Mouse (Mus musculus) hematopoietic stem cell, adult 5-6 weeks (primary cell): Measurements from ENCODE around the gene Sfta2. TPM values are rescaled to one million over a fixed set of nuclear protein-coding genes. Genes with fewer than 3 reads are reported as not detected.

ENCODE experiments used
- ATAC-seq, 2 experiments: fragments of 125-278 bp in 1 of 2; replicated peaks in 1 of 2; 2 replicates each; pipeline ENCODE4 v1.8.0; 2016 to 2017; ENCODE audit warnings: inconsistent platforms in 2 of 2, mild to moderate bottlenecking in 2 of 2, moderate number of reproducible peaks in 2 of 2, low read depth in 1 of 2, moderate TSS enrichment in 1 of 2; ENCODE audit not compliant: low FRiP score in 2 of 2, poor library complexity in 2 of 2, severe bottlenecking in 2 of 2, insufficient read depth in 1 of 2, low TSS enrichment in 1 of 2
- total RNA-seq: library from RNA; stranded (forward); fragments of 172-1452, 232-1000 nt; gene quantifications from 2 replicates; pipeline ENCODE4 v1.2.3, GENCODE M21; 2017

Sfta2 gene
- total RNA-seq, 1 experiment from 2014 or later = not detected

DNA sequence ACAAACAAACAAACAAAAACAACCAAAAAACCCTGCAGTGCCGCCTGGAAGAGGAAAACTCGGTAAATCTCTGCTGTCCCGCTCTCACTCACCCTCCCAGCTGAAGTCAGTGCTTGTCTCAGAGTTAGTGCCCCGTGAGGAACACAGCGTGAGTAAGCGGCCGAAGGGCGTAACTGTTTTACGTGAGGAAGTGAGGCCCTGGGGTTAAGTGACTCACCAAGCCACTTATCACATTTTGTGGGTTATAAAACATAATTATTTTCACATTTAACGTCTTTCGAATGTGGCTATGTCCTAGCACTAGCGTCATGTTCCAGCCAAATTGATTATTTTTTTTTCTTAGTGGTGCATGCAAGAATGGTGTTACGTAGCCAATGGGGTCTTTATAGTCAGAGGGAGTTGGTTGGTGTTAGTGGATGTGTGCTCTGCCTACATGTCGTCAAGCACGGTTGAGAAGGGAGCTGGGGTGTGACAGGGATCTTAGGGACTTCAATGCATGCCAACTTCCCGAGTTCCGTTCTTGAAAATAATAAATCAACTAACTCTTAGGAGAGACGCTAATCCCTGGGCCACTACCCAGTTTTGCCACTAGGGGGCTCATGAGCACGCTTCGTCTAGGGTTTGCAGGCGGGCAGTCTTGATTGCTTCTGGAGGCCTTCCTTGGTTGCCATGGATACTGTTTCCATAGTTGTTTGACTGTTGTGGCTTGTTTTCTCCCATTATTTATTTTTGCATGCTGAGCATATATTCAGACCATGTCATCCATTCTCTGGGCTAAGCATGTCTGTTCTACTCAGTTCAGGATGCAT is 10.7 kb upstream of the Sfta2 start:
- peak; percentile 73 to 75 for ATAC-seq

GRCm38 (mm10) chr17:35591219-35591578 is 10.2 kb upstream of the Sfta2 start:
- ATAC-seq = no peak

DNA sequence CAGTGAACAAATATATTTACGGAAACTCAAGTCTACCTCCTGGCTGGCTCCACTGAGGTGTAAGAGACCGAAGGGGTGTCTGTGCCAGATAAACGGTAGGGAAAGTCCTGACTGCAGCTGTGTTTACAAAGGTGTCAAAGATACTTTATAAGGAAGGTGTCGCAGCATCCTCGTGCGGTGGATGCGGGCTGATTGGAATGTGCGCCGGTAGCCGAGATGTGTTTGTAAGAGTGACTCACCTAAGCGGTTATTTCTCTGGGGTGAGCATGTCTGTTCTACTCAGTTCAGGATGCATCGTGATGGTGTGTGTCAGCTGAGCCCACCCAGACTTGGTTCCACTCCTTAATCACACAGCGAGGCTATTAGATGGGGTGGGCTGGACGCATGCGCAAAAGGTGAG is 9.6 kb upstream of the Sfta2 start:
- no peak for ATAC-seq

DNA sequence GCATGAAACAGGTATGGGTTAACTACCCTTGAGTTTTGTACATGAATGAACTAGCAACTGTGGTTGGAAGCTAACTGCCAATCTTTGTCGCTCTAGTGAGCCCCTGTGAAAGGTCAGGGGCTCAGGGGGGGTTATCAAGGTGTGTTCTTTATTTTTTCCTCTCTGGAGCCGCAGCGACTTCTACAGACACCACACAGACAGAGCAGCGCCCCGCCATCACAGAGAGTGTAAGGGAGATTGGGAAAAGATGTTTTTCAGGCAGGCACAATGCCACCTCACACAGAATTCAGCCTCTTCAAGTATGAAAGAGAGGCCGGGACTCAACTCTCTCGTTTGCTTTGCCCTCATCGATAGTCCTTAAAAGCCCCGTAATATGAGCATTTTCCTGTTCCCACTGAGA is 9.2 kb upstream of the Sfta2 start:
- ATAC-seq = no peak

- ATAC-seq = no peak
Observed at GRCm38 (mm10) chr17:35593786-35594185, 7.6 kb upstream of the Sfta2 start.

GRCm38 (mm10) chr17:35594456-35594855 is 6.9 kb upstream of the Sfta2 start:
- ATAC-seq = no peak

- ATAC-seq = no peak
Observed at GRCm38 (mm10) chr17:35597399-35597798, 4.0 kb upstream of the Sfta2 start.

DNA sequence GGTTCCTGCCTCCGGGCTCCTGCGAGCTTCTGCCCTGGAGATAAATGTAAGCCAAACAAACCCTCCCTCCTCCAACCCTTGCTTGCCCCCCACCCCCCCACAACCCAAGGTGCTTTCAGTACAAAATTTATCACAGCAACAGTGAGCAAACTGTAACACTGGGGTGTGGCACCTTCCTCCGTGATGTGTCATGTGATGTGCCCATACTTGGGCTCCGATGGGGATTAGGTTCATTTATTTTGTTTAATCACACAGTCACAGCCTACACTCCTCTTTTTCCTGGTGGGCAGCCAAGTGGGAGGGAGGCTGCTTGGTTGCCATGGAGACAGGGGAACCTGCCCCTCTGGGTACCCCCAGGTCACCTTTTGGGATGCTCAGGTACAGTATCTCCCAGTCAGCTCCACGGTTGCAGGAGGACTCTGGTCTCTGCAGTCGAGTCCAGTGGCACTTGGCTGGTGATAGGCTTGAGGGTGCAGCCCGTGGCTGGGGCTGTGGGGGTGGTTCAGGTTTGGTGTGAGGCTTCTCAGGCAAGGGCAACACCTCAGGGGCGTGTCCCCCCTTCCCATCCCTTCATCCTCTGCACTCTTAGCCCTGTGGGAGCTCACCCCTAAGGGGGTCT is 496 bp downstream of the Sfta2 start:
- no peak for ATAC-seq

DNA sequence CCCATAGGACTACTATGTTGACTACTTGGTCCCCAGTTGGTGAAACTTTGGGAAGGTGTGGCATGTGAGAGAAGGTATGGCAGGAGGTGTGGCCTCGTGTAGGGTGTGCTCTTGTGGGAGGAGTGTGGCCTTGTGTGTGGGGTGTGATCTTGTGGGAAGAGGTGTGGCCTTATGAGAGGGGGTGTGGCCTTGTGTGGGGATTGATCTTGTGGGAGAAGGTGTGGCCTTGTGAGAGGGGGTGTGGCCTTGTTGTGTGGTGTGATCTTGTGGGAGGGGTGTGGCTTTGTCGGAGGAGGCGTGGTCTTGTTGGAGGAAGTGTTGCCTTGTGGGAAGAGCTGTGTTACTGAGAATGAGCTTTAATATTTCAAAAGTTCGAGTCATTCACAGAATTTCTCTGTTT is 15.8 kb downstream of the Sfta2 start:
- ATAC-seq = 0 out of 4 replicates have a peak, but pooled peaks of 1 of the 2 experiments have one; percentile 22

- ATAC-seq = no peak
Observed at GRCm38 (mm10) chr17:35626537-35626936, 25.2 kb downstream of the Sfta2 start, which contains the start of gene Gm9573. Gm9573 (minus strand) TSS chr17:35626637.

- no peak for ATAC-seq
Observed at GRCm38 (mm10) chr17:35633992-35634391, 32.6 kb downstream of the Sfta2 start.

GRCm38 (mm10) chr17:35635202-35635601 is 33.9 kb downstream of the Sfta2 start:
- ATAC-seq = no peak

GRCm38 (mm10) chr17:35635699-35636111 is 34.4 kb downstream of the Sfta2 start:
- ATAC-seq = peak; percentile 65 to 74; a peak in 3 of 4 replicates

DNA sequence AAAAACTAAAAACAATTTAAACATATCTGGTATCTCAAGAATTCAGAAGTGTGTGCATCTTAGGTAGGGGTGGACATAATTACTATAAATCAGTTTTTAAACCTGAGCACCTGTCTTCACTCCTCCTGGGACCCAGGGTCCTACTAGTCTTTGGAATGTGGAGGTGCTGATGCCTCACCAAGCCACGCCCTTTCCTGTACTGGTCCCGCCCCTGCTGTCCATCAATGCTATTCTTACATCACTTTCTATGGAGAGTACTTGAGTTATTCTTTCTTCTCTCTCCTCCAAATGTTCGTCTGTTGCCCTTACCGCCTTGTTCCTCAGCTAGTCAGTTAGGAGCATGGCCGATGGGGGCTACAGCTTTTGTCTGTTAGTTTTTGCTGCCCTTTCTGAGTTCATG is 35.0 kb downstream of the Sfta2 start:
- ATAC-seq = no peak

DNA sequence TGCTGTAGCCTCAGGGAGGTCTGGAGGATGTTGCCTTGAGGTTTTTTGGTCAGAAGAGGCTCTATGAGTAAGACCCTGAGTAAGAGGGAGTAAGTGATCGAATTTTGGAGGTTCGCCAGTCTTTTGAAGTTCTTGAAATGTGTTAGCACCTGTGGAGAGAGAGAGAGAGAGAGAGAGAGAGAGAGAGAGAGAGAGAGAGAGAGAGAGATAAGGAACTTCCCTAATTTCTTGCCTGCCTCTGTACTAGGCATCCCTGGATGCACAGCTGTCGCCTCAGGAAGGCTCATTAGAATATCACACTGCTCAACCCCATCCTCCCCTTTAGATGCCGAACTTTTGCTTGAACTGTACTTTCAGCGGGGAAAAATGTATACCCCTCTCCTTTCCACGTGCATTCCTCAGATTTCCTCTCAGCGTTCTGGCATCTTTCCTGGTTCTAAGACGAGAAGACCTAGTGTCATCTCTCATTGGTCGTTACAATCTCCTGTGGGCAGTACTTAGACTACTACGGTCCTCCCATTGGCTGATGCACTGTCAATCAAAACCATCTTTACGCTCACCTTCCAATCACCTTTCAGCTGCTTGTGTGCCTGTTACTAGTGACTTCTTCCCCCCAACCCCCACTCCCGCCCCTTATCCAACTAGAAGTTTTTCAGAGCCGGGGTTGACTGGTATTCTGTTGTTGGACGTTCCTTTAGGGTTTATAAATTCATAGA is 37.3 kb downstream of the Sfta2 start:
- ATAC-seq = no peak; a peak in 1 of 4 replicates

DNA sequence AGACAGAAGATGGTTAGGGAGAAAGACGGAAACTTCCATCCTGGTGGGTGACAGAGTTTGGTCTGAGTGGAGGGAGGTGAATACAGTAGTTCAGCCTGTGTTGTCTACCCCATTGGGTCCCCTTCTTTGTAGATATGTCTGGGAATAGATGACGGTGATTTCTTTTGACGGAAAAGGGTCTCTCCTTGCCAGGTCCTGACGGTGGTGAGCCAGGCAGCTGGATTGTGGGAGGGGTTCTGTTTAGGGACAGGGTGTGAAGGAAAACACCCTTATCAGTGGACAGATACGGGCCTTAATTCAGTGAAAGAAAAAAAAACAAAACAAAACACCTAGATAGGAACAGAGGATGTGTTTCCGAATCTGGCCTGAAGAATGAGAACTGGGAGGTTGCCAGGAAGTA is 38.0 kb downstream of the Sfta2 start:
- ATAC-seq = no peak

GRCm38 (mm10) chr17:35643609-35644236 is 42.4 kb downstream of the Sfta2 start, which contains the start of gene Mucl3:
Mucl3 (minus strand) TSS chr17:35643695.
- no peak for ATAC-seq

DNA sequence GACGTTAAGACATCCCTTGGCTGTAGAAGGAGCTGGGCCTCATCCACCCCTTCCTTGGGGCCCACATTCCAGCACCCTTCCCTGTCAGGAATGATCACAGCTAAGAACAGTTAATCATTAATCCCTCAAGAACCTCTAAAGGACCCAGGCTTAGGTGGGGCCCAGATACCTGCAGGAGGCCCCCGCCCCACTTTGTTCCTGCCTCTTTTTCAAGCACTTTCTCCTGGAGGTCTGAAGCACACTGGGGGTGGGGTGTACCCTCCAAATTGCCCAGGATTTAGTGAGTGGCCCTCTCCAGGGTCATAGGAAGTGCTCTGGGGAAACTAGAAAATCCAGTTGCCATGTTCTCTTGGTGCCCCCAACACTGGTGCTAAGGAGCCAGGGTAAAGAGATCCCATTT is 48.1 kb downstream of the Sfta2 start:
- no peak for ATAC-seq
